Mouse (Mus musculus): ENCODE data around the gene Nipbl.
"Not testable (repeated sequence)": the region's sequence is repeated elsewhere in the genome, so short reads cannot be mapped to it uniquely, and the experiment has no call there.

Nipbl gene

DNA sequence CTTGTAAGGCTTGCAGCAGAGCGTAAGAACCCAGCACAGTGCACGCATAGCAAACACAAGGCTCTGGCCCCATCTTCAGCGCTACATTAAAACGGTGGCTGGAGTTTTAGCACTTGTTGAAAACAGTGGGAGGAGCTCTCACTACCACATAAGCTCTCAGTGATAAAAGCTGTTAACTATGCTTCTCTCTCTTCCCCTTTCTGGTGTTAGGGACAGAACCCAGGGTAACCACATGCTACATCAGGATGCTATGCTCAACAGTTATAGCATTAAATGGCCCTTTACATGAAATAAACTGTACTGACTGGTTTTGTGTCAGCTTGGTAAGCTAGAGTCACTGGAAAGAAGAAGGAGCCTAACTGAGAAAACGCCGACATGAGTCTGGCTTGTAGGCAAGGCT lies 150.1 kb downstream of the Nipbl start:
- no peak for DNase-seq (ENCODE audit: low spot score in 2 of 2)

GRCm38 (mm10) chr15:8291251-8291650 lies 153.0 kb downstream of the Nipbl start:
- DNase-seq (ENCODE audit: low spot score in 2 of 2) = no peak

DNA sequence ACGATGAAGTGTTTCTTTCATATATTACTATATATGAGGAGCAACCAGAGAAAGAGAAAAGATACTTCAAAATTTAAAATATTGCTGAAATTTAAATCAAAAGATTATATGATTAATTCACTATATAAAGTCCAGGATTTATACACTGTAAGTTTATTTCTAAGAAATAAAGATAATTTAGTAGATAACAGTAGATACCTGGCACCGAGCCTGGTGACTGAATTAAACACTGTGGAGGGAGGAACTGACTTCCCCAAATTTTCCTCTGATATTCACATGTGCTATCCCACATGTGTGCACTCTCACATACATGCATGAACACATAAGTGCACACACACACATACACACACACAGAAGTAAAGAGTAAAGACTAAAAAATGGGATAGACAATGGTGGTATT lies 162.1 kb downstream of the Nipbl start:
- no peak for DNase-seq (ENCODE audit: low spot score in 2 of 2)

DNA sequence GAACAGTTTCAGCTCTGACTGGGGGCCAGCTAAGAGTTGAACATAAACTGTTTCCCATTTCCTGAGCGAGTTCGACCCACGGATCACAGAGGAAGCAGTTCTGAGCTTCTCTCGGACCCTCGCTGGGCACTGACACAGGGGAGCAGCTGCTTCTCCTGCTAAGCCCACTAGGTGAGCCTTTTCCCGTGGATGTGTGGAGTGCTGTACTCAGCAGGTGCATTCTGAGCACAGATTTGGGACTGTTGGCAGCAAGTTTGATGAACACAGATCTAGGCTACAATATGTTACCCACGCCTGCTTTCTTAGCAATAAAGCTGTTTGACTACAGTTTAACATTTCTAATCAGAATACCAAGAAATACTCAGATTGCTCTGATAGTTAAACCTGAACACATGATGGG lies 162.6 kb downstream of the Nipbl start:
- DNase-seq (ENCODE audit: low spot score in 2 of 2) = no peak

DNA sequence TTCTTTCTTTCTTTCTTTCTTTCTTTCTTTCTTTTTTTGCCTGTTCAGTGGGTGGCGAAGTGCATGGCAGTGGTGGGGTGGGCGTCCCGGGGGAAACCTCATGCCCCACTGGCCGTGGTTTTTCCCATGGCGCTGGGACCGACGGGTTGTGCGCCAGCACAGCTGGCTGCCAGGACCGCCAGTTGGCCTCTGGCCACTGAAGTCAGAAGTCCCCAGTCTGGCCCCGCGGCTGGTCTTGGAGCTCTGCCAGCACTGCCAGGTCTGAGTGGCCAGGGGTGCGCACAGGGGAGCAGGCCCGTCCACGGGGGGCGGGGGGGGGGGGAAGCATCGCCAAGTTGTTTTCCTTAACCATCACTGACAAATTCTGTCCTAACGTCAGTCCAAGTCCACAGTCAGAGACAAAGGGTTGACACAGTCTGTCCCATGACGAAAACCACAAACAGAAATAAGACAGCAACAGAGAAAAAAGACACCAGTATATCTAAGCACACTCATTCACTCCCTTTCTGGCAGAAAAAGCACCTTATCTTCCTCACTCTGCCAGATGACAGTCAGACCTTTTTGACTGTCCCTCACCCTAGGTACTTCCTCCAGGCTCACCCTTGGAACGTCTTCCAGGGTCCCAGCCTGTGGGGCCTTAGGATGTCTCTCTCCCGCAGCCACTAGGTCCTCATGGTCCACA lies 164.2 kb downstream of the Nipbl start:
- DNase-seq (ENCODE audit: low spot score in 2 of 2) = no peak

- no peak for DNase-seq (ENCODE audit: low spot score in 2 of 2)
These were observed 164.9 kb downstream of the Nipbl start for GRCm38 (mm10) chr15:8279320-8279779.

DNA sequence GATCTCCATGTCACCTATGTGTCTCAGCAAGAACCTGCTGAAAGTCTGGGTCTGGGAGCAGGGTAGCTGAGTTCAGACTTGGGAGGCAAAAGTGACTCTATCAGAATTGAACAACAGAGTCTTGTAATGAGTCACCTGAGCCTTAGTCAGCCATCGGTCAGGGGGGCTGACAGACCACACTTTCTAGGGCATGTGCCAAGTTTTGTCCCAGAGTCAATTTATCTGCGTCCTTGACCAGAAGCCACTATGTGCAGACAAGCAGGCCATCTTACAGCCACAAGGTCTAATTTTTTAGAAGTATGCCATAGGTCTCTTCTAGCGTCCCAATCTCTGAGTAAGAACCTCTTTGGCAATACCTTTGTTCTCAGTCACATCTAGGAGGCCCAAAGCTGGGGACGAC lies 166.3 kb downstream of the Nipbl start:
- DNase-seq (ENCODE audit: low spot score in 2 of 2) = not testable (repeated sequence)

DNA sequence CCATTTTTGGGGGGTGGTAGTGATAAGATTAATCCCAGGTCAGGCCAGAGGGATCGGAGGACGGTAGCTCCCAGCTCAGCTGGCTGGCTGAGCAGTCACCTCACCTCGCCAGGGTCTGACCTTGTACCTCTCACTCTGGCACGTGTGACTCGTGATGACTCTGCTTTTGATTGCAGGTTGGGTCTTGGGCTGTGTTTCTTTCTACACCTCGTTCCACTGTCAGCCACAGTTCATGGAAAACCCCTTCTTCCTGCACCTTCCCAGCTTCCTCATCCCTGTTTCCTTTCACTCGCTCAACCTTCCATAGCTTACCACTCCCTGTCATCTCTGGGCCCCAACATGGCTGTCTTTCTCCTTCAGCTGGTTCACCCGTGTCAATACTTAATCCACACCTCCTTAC lies 172.3 kb downstream of the Nipbl start:
- DNase-seq (ENCODE audit: low spot score in 2 of 2) = no peak

- DNase-seq (ENCODE audit: low spot score in 2 of 2) = no peak
These were observed 176.0 kb downstream of the Nipbl start for GRCm38 (mm10) chr15:8268231-8268630.

DNA sequence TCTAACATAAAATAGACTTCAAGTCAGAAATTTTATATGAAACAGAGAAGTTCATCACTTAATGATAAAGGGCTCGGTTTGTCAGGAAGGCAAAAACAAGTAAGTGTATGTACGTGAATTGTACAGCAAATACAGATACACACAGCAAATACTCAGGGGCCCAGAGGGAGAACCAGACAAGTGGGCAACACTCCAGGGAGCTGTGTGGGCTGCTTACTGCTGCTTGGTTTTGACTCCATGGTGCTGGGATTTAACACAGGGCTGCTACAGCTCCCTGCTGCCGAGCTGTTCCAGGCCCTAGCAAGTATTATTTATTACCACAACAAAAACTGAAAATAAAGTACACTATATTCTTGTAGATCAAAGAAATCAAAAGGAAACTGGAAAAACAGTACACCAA lies 177.1 kb downstream of the Nipbl start:
- DNase-seq (ENCODE audit: low spot score in 2 of 2) = no peak

DNA sequence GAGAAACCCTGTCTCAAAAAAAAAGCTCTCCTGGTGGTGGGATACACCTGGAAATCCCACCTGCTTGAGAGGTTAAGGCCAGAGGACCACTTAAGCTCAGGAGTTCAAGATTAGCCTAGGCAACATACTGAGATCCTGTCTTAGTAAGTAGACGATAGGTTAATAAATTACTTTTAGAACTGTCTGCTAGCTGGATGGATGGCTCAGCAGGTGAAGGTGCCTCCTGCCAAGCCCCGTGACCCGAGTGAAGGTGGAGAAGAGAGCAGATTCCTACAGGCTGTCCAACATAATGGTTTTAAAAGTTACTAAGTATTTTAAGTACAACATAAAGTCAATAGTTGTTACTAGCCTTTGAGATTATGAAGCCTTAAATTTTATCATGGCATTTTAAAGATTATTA lies 178.3 kb downstream of the Nipbl start:
- no peak for DNase-seq (ENCODE audit: low spot score in 2 of 2)
